In genomic region chr1:34851562-34851961, GRCm38 (mm10) we compare ENCODE assay signal across 8 mouse cellular contexts. TPM values are rescaled to one million over a fixed set of nuclear protein-coding genes. Genes with fewer than 3 reads are reported as not detected.
DNase-seq lines count a peak whose midpoint lies in the region; ATAC-seq and TF ChIP-seq lines count a peak whose summit lies in the region.

No protein-coding gene starts in this region.

- H3K36me3 ChIP-seq in hindbrain, embryonic 16.5 days (ENCODE audit: control insufficient read depth, insufficient read depth, low read length), result no peaks in the 10 kb centered on the region
- H3K36me3 ChIP-seq in stomach, embryonic 16.5 days (ENCODE audit: control insufficient read depth, insufficient read depth, low read length), result no peaks in the 10 kb centered on the region

- peaks cover 26% of the 10 kb centered on the region for H3K4me1 ChIP-seq in hindbrain, embryonic 16.5 days (ENCODE audit: control insufficient read depth, insufficient read depth, low read depth, low read length)
- H3K4me1 ChIP-seq in lung, adult 2 months (ENCODE audit: control insufficient read depth, insufficient read depth, low read length), result peaks cover 4% of the 10 kb centered on the region; the same call in 1 of the 2 replicates
- H3K4me1 ChIP-seq in stomach, embryonic 16.5 days (ENCODE audit: control insufficient read depth, insufficient read depth, low read length), result peaks cover 2% of the 10 kb centered on the region; the same call in 1 of the 2 replicates

- no peaks in the 10 kb centered on the region; the same call in 1 of the 2 replicates for H3K27me3 ChIP-seq in hindbrain, embryonic 16.5 days (replicated peaks; ENCODE audit: control insufficient read depth, insufficient read depth, low read length)
- no peaks in the 10 kb centered on the region for H3K27me3 ChIP-seq in stomach, embryonic 16.5 days (ENCODE audit: control insufficient read depth, insufficient read depth, low read length)

- no peak for TF ChIP-seq CTCF in layer of hippocampus, adult 2 months (conservative IDR thresholded peaks at IDR 0.05)
- TF ChIP-seq CTCF in lung, adult 2 months (IDR thresholded peaks at IDR 0.05; ENCODE audit: insufficient read depth, low read length), result no peak

- no peak for ATAC-seq in hindbrain, embryonic 16.5 days
- ATAC-seq in stomach, embryonic 16.5 days (ENCODE audit: insufficient read depth, low FRiP score), result peak; percentile 56; the same call in 1 of the 2 replicates

- H3K4me3 ChIP-seq in layer of hippocampus, adult 2 months, result peak overlapping the region; percentile 39
- H3K4me3 ChIP-seq in hindbrain, embryonic 16.5 days (ENCODE audit: low read length), result no peak overlapping the region
- H3K4me3 ChIP-seq in lung, adult 2 months (replicated peaks; ENCODE audit: extremely low read depth, low read depth, low read length), result peak overlapping the region; percentile 27
- peak overlapping the region; percentile 19; the same call in 1 of the 2 replicates for H3K4me3 ChIP-seq in stomach, embryonic 16.5 days (replicated peaks; ENCODE audit: low read length)

- peak overlapping the region; percentile 76 for H3K4me2 ChIP-seq in hindbrain, embryonic 16.5 days (ENCODE audit: low read length)
- peak overlapping the region; percentile 83; the same call in 1 of the 2 replicates for H3K4me2 ChIP-seq in stomach, embryonic 16.5 days (ENCODE audit: low read depth, low read length)

- TF ChIP-seq POLR2A in lung, adult 2 months (IDR thresholded peaks at IDR 0.05; ENCODE audit: borderline replicate concordance, extremely low read depth, low read depth, low read length), result no peak

- no peak for DNase-seq in layer of hippocampus, adult 2 months (ENCODE audit: low spot score in 2 of 2)
- no peak for DNase-seq in layer of hippocampus, adult 9-11 months
- DNase-seq in R1 (ENCODE audit: low read depth, low spot score), result peak; percentile 37
- DNase-seq in lung, adult 2 months, result no peak
- DNase-seq in ovary, postnatal 36 days (ENCODE audit: low spot score), result no peak
- no peak for DNase-seq in gastrocnemius, adult 18-20 months (ENCODE audit: low spot score)

- no peaks in the 10 kb centered on the region for H3K9me3 ChIP-seq in hindbrain, embryonic 16.5 days (ENCODE audit: control insufficient read depth, low read length)
- no peaks in the 10 kb centered on the region for H3K9me3 ChIP-seq in stomach, embryonic 16.5 days (replicated peaks; ENCODE audit: control insufficient read depth, low read length)

- 57% methylated on average over 6 of the region's 6 CpGs for WGBS in hindbrain, embryonic 16.5 days
- 18% methylated on average over 6 of the region's 6 CpGs for WGBS in lung, adult 2 months
- WGBS in stomach, embryonic 16.5 days, result 41% methylated on average over 6 of the region's 6 CpGs

- H3K9ac ChIP-seq in hindbrain, embryonic 16.5 days (ENCODE audit: low read depth, low read length), result no peak overlapping the region
- peak overlapping the region; percentile 60; the same call in 1 of the 2 replicates for H3K9ac ChIP-seq in stomach, embryonic 16.5 days (ENCODE audit: low read length)

- 0 out of 2 replicates have a peak overlapping the region, but pooled peaks have one; percentile 23 for H3K27ac ChIP-seq in layer of hippocampus, adult 2 months
- no peak overlapping the region for H3K27ac ChIP-seq in hindbrain, embryonic 16.5 days (ENCODE audit: low read depth, low read length)
- H3K27ac ChIP-seq in stomach, embryonic 16.5 days (ENCODE audit: low read length), result peak overlapping the region; percentile 84

RNA-seq across cellular contexts. Expression of gene Plekhb2, which starts 1.8 kb away (rescaled TPM):
- 100 to 1,000 TPM; 189 to 208 TPM for total RNA-seq in layer of hippocampus, adult 2 months (2021)
- polyA plus RNA-seq in hindbrain, embryonic 16.5 days (2015; fragmentation: Nextera tagmentation; extraction: Ambion mirVana), result 94.3 and 95.4 TPM in 2 replicates
- polyA plus RNA-seq in lung, adult 2 months (2012; rRNA removed), result 59.4 and 77.5 TPM in 2 replicates
- 63.9 and 80.2 TPM in 2 replicates for polyA plus RNA-seq in stomach, embryonic 16.5 days (2015; fragmentation: Nextera tagmentation; extraction: Ambion mirVana)
- total RNA-seq in gastrocnemius, adult 18-20 months (2021), result 10 to 100 TPM; 49.8 to 62.4 TPM

RNA-seq across cellular contexts. Expression of gene Fam168b, which starts 8.7 kb away (rescaled TPM):
- total RNA-seq in layer of hippocampus, adult 2 months (2021), result 100 to 1,000 TPM; 223 to 226 TPM
- polyA plus RNA-seq in hindbrain, embryonic 16.5 days (2015; fragmentation: Nextera tagmentation; extraction: Ambion mirVana), result 102 and 130 TPM in 2 replicates
- 361 and 389 TPM in 2 replicates for polyA plus RNA-seq in lung, adult 2 months (2012; rRNA removed)
- 45.7 and 46.2 TPM in 2 replicates for polyA plus RNA-seq in stomach, embryonic 16.5 days (2015; fragmentation: Nextera tagmentation; extraction: Ambion mirVana)
- total RNA-seq in gastrocnemius, adult 18-20 months (2021), result 10 to 100 TPM; 23.9 to 31.3 TPM
